Mouse (Mus musculus) liver, adult (tissue): ENCODE measurements at regions not wholly inside any gene's neighbourhood (a gene's known extent, or its start where the extent isn't known, plus 50 kb on each side); places are given as distances from the start of the nearest gene placed in this dataset.

Source experiments
- GATA4 ChIP-seq: IDR thresholded peaks from 2 replicates; pipeline ENCODE4 v1.6.1; 2014; ENCODE audit warnings: mild to moderate bottlenecking, low read length; ENCODE audit not compliant: insufficient replicate concordance

DNA sequence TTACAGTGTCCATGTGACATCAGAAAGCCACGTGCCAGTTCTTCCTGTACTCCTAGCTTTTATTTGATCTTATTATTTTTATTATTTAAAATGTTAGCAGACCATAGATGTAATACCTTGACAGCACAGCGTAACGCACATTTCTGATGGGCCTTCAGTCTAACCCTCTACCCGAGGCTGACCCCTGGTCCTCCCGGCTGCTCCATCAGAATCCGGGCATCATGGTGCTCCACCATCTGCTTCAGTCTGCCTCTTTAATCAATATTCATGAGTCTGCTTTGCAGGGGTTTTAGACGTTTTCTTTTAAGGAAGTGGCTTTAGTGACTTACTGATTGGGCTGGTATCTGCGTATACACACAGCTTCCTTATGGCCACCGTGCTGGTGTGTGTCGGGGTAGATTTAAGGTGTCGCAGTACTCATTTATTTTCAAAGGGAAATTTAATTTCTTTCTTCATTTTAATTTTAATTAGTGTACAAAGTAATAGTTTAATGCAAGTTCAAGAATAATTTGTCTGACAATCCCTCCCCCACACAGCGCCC, 265.2 kb upstream of the Sox2 start:
- no peak for TF ChIP-seq GATA4

DNA sequence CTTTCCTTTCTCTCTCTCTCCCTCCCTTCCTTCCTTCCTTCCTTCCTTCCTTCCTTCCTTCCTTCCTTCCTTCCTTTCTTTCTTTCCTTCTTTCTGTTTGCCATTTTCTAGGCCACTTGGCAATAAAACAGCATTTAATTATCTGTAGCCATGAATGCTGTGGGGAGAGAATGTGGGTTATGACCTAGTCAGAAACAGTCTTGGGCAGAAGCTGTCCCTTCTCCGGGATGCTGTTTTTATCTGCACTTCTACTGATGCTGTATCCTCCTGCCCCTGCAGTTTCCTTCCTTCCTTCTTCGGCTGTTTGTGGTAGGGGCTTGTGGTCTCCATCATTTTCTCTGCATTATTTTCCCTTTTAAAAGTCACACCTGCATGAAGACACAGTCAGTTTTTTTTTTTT, 272.3 kb upstream of the Sox2 start:
- no peak for TF ChIP-seq GATA4

DNA sequence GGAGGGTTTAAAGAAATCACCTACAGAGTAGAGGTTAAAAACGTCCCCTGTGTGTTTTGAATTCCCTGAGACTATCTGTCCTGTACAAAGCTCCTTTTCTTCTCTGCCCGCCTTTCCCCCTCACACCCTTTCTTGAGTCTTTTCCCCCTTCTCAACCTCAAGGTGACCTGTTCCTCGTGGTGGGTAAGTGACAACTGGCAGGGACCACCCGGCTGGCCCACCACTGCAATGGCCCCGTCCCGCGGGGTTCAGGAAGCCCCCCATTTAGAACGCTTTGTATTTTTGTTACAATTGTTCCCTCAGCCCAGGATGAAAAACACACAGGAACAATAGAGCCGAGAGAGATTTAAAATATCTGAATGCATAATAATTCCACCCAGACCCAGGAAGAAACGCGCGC, 272.9 kb upstream of the Sox2 start:
- no peak for TF ChIP-seq GATA4

DNA sequence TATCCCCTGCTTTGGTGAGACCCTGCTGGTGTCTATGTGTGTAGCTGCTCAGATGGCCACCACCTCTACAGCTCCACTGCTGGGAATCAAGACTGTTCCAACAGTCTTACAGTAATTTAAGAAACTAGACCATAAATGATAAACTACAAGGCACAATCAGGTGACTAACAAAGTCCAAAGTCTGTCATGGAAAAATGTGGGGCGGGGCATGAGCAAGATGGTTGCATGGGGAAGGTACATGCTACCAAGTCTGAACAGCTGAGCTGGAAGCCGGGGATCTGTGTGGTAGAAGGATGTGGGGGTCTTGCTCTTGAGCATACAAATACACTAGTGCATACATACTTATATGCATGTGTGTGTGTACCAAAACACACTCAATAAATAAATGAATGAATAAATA, 278.8 kb upstream of the Sox2 start:
- no peak for TF ChIP-seq GATA4

DNA sequence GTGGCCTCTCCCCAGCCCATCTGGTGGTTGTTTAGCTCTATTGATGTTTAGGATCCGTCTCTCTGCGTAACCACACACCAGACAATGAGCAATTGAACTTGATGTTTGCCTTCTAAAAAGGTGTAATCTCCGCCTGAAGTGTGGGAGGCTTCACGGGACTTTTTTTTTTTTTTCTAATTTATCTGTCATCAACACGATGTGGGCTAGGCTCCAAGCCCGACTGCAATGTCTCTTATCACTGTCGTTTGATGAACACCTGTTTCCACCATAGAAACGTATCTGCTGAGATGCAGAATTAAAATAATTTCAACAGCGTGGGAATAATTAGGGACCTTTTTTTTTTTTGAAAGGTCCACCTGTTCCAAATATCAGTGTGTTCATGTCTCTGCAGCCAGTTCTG, 257.0 kb upstream of the Dnajc19 start:
- no peak for TF ChIP-seq GATA4

DNA sequence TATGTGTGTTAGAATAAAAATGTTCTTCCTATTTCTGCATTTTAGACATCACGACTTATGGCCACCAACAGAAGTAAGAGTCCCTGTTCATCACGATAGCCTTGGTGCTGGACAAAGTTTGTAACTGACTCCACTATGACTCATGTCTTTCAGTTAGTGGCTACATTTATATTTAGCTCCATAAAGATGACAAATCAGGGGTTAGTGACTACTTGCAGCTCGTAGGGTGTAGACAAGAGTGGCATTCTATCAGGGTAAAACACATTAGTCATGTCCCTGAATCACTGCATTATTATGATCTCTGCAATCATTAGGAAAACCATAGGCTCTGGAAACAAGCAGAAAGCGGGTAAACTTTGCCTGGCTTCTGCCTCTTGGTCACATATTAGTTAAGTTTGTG, 252.4 kb upstream of the Dnajc19 start:
- no peak for TF ChIP-seq GATA4

DNA sequence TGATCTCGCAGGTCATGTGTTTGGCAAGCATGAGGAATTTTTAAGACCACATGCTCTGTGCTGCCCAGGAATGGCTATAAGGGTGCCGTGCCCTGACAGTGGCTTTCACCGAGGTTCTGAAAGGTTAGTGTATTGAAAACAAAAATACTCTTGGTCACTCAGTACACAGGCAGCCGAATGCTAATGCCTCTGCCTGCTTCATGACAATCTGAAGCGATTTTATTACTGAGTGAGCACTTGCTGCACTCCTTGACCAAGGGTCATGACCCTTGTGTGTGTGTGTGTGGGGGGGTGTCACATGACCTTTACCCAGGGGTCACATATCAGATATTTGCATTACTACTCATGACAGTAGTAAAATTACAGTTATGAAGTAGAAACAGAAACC, 250.8 kb upstream of the Dnajc19 start:
- no peak for TF ChIP-seq GATA4

DNA sequence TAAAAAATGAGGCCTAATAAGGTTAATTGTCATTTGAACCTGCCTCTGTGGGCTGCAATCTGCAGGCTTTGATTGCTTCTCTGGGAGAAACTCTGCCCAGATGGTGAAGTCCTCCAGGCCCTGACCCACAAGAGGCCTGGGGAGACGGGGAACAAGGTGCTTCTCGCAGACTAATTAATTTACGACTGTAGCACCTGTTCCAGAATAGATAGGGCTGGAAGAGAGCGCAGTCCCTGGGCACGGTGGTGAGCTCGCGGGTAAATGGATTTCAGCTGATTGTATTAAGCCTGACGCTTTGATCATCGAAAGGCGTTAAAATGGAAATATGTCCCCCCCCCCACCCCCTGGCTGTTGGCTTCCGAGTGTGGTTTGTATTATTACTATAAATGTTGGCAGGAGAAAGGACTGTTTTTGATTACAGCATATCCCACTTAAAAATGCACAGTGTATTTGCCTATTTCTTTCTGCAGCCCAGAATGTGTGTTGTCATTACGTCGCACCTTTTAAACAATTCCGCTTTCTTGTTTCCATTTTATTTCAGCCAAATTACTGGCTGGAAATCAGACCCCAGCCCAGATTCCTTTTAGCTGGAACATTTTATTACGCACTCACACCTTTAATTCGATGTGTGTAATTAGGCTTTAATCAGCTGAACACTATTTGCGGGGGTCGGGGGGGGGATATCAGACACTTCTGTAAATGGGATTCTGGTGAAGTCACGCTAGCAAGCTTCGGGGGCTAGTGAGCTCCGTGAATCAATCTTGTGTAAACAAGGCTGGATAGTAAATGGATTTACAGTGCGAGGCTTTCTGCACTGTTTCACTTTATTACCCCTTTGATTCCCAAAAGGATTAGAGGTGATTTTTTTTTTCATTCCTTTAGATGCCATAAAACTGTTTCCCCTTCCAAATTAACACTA, 250.1 kb upstream of the Dnajc19 start:
- TF ChIP-seq GATA4 = no peak

DNA sequence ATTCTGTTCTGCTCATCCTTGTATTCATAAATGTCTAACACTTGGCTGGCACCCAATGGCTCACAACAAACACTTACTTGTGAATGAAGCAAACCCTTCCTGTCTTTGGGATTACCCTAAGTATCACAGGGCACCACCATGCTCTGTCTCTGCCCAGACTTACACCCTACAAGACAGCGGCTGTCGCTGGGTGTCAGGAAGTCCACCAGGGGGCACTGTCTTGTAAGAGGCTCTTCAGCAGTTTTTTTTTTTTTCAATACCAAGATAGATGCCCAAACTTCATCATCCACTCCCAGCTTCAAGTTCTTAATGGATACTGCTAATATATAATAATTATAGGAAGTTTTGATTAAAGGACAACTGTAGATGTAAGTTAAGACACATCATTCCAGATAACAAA, 247.7 kb upstream of the Dnajc19 start:
- TF ChIP-seq GATA4 = no peak

DNA sequence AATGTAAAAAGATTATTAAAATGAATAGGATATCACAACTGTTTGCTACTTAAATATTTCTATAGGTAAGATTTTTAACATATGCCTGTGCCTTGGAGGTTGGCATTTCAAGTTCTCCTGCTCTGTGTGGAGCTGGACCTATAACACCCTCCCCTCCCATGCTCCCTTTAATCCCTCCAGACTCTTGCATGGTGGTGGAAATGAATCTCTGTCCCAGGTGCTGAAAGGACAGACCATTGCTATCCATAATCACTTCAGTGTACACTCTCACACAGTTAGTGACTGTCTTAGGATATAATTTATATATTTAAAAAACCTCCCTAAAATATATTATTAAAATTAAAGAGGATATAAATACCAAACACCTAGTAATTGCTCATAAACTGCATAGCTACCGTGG, 244.5 kb upstream of the Dnajc19 start:
- TF ChIP-seq GATA4 = no peak

DNA sequence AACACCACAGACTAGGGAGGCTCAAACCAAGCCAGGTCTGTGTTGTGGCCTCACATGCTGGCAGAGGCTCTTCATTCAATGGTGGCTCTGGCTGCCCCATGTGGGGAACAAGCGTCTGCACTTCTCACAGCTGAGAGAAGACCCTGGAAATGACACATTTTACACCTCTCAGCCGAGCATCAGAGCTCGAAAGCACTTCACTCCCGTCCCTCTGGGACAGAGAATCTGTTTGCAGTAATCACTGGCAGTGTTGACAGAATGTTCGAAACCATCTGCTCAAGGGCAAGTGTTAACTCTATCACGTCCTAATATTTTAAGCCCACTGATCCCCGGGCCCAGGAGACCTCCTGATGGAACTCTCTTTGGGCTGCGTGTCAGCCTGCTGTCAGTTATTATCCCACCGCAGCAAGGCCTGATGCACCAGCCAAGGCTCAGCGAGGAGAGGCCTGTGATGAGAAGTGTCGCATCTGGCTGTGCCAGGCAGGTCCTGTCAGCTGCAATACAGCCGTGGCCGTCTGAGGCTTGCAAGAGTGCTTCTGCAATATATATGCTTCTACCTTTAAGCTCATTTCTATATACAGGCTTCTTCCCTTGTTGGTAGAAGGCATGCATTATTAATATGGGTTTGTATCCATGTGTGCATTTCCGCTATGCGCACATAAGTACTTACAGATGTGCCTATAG, 241.5 kb upstream of the Dnajc19 start:
- no peak for TF ChIP-seq GATA4

DNA sequence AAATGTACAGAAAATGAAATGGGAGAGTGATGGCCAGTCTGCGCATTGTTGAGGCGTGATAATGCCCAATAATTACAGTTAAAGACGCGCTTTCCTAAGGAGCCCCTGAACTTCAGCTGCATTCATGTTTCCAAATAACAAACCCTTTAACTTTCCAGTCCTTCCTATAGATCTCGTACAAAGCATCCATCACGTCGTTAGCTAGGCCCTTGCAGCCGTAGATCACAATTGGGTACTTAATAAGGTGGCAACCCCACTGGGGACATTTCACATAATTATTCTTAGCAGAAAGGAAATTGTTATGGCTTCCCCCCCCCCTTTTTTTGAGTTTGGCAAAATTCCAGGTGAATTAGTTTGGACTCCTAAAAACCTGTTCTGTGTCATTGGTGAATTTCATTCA, 233.7 kb upstream of the Dnajc19 start:
- TF ChIP-seq GATA4 = no peak

DNA sequence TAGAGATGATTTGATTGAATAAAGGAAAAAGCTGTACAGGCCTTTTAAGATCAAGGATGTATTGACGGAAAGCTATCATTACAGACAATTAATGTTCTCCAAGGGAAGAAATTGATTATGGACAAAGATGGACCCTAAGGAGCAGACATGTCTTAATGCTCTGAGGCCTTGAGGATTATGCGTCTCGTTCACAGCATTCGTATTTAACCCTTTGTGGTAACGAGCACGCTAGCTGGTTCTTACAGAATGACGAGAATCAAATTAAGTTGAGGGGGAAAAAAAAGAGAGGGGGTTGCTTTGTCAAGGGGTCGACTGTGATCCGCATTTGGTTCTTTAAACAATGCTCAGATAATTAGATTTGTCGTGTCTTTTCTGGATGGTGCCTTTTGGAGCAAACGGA, 233.3 kb upstream of the Dnajc19 start:
- TF ChIP-seq GATA4 = no peak

DNA sequence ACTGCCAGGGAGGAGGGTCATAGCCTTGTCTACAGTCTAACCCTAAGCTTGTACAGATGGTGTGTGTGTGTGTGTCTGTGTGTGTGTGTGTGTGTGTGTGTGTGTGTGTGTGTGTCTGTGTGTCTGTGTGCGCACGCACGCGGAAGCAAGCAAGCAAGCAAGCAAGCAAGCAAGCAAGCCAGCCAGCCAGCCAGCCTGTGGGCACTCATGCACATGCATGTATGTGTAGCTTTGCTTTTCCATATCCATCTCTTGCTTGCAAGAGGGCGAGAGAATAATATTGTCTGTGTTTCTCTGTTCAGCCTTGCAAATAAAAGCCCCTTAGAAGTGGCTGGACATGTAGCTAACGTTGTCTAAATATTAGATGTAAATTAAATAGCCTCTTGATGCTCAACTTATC, 230.8 kb upstream of the Dnajc19 start:
- no peak for TF ChIP-seq GATA4

DNA sequence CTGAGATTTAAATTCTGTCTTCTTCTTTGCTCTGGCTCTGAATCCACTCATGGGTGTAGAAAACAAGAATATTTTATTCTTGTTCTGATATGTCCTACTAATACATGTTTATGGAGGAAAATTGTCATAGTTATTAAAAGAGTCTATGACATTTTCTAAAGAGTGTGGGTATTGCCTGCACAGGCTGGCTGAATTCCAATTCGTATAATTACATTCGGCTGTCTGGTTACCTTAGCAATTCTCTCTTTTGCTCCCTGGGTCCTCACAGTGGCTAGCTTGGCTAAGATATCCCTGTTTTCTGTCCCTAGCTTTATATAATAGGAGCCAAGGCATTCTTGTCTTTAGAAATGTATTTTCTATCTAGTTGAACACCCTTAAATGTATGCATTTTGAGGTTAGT, 218.5 kb upstream of the Dnajc19 start:
- TF ChIP-seq GATA4 = no peak

DNA sequence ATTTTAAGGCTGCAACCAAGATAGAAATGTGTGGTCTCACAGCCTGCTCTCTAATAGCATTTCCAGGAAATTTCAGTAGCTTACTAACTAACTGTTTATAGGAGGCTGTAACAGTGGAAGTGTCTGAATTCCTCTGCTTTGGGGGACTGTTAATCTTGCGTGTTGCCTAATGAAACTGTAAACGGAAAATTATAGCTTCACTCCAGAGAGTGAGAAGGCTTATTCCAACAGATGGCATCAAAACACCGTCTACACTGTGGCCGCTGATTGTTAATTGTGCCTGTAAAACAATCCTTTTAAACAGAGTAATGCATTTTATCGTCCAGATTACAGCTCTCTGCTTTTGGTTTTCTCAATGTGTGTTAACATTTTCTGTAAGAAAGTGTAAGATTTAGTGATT, 206.7 kb upstream of the Dnajc19 start:
- no peak for TF ChIP-seq GATA4

DNA sequence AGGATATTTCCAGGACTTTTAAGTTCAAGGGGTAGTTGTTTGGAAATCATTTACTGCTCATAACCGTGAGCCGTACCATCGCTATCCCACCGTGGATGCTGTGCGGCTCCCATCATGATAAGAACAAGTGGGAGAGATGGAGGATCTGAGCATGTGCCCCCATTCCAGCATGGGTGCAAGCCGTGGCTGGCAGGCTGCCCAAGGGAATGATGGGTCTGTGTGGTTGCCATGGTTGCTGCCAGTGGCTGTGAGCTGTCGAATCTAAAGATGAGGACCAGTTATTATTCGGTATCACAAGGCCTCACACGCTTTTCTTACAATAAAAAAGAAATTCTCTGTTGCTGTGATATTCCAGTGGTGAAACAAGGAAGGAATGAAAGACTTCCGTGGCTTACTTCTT, 189.0 kb upstream of the Dnajc19 start:
- no peak for TF ChIP-seq GATA4

DNA sequence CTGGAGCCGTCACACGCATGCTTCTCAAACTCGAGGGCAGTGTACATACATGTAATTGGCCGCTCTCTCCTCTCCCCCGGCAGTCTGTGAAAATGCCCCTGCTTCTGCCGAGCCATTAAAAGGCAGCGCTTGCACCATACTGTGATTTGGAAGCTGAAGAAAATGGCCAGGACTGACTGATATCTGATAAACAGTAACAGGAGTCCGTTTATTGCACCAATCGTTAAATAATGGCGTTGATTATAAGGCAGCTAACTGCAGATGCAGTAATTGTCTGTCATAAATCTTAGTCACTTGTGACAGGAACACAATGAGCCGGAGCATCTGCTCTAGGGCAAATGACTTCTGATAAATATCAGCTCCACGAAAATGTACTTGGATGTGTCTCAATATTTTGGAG, 185.3 kb upstream of the Dnajc19 start:
- TF ChIP-seq GATA4 = no peak
